Mouse (Mus musculus) fibroblast of lung, adult 2 months (primary cell): ENCODE results near the gene Fam171a2.

ENCODE experiments used
- DNase-seq: peaks from one replicate; pipeline ENCODE4 v3.0.0-alpha.2; 2011; ENCODE audit warnings: low read depth

The Fam171a2 gene

GRCm38 (mm10) chr11:102455740-102456396 lies 8.4 kb upstream of the Fam171a2 start:
- no peak for DNase-seq

- no peak for DNase-seq
Observed at GRCm38 (mm10) chr11:102453131-102453530, 5.6 kb upstream of the Fam171a2 start.

GRCm38 (mm10) chr11:102449043-102450008 lies 1.8 kb upstream of the Fam171a2 start:
- DNase-seq, result no peak

GRCm38 (mm10) chr11:102448327-102448726 lies 845 bp upstream of the Fam171a2 start:
- DNase-seq, result no peak

- DNase-seq, result no peak
Observed at GRCm38 (mm10) chr11:102446581-102447461, 661 bp downstream of the Fam171a2 start.

- no peak for DNase-seq
Observed at GRCm38 (mm10) chr11:102445891-102446361, 1.6 kb downstream of the Fam171a2 start.

- no peak for DNase-seq
Observed at GRCm38 (mm10) chr11:102445264-102445890, 2.1 kb downstream of the Fam171a2 start.

- no peak for DNase-seq
Observed at GRCm38 (mm10) chr11:102444781-102445180, 2.7 kb downstream of the Fam171a2 start.

GRCm38 (mm10) chr11:102444321-102444720 lies 3.2 kb downstream of the Fam171a2 start:
- no peak for DNase-seq

GRCm38 (mm10) chr11:102443740-102444139 lies 3.7 kb downstream of the Fam171a2 start:
- no peak for DNase-seq

- no peak for DNase-seq
Observed at GRCm38 (mm10) chr11:102442089-102442488, 5.4 kb downstream of the Fam171a2 start.

GRCm38 (mm10) chr11:102441434-102441833 lies 6.0 kb downstream of the Fam171a2 start:
- no peak for DNase-seq

- no peak for DNase-seq
Observed at GRCm38 (mm10) chr11:102440255-102440654, 7.2 kb downstream of the Fam171a2 start.

GRCm38 (mm10) chr11:102439093-102440082 lies 8.1 kb downstream of the Fam171a2 start:
- DNase-seq, result no peak

GRCm38 (mm10) chr11:102438212-102439092 lies 9.0 kb downstream of the Fam171a2 start:
- DNase-seq, result no peak

- no peak for DNase-seq
Observed at GRCm38 (mm10) chr11:102437120-102438061, 10.1 kb downstream of the Fam171a2 start.

- DNase-seq, result no peak
Observed at GRCm38 (mm10) chr11:102436471-102436790, 11.1 kb downstream of the Fam171a2 start.
